Mouse (Mus musculus): ENCODE data around the gene Ninl.

Gene Ninl

GRCm38 (mm10) chr2:150908881-150909280, 130.3 kb downstream of the Ninl start:
- DNase-seq (ENCODE audit: inconsistent age in 2 of 2, low spot score in 1 of 2) = peak in 1 of 2 experiments; percentile 44

- DNase-seq (ENCODE audit: inconsistent age in 2 of 2, low spot score in 1 of 2) = no peak
Measured at GRCm38 (mm10) chr2:150904936-150905450, 134.2 kb downstream of the Ninl start, which contains the start of gene Gins1. Gins1 (plus strand) TSS chr2:150905400.

GRCm38 (mm10) chr2:150904272-150904935, 134.8 kb downstream of the Ninl start, which contains the start of gene Abhd12:
Abhd12 (minus strand) TSS chr2:150904741.
- peak; percentile 99 for DNase-seq (ENCODE audit: inconsistent age in 2 of 2, low spot score in 1 of 2)

- DNase-seq (ENCODE audit: inconsistent age in 2 of 2, low spot score in 1 of 2) = no peak
Measured at GRCm38 (mm10) chr2:150902347-150902746, 136.8 kb downstream of the Ninl start.

GRCm38 (mm10) chr2:150900341-150900740, 138.8 kb downstream of the Ninl start:
- no peak for DNase-seq (ENCODE audit: inconsistent age in 2 of 2, low spot score in 1 of 2)

GRCm38 (mm10) chr2:150895691-150896252, 143.4 kb downstream of the Ninl start:
- no peak for DNase-seq (ENCODE audit: inconsistent age in 2 of 2, low spot score in 1 of 2)

GRCm38 (mm10) chr2:150894617-150895267, 144.4 kb downstream of the Ninl start:
- no peak for DNase-seq (ENCODE audit: inconsistent age in 2 of 2, low spot score in 1 of 2)

- DNase-seq (ENCODE audit: inconsistent age in 2 of 2, low spot score in 1 of 2) = no peak
Measured at GRCm38 (mm10) chr2:150887370-150887769, 151.8 kb downstream of the Ninl start.

- DNase-seq (ENCODE audit: inconsistent age in 2 of 2, low spot score in 1 of 2) = no peak
Measured at GRCm38 (mm10) chr2:150886315-150886714, 152.9 kb downstream of the Ninl start.

GRCm38 (mm10) chr2:150885814-150886213, 153.4 kb downstream of the Ninl start:
- DNase-seq (ENCODE audit: inconsistent age in 2 of 2, low spot score in 1 of 2) = no peak

- no peak for DNase-seq (ENCODE audit: inconsistent age in 2 of 2, low spot score in 1 of 2)
Measured at GRCm38 (mm10) chr2:150884779-150885110, 154.4 kb downstream of the Ninl start.

Data from adrenal gland, adult (tissue).